Mouse (Mus musculus) urinary bladder, postnatal 14 days (tissue): ENCODE data around the gene Jakmip3.

Source experiments
- DNase-seq: peaks from one replicate; pipeline ENCODE4 v3.0.0; 2021; ENCODE audit warnings: low spot score

Gene Jakmip3

DNA sequence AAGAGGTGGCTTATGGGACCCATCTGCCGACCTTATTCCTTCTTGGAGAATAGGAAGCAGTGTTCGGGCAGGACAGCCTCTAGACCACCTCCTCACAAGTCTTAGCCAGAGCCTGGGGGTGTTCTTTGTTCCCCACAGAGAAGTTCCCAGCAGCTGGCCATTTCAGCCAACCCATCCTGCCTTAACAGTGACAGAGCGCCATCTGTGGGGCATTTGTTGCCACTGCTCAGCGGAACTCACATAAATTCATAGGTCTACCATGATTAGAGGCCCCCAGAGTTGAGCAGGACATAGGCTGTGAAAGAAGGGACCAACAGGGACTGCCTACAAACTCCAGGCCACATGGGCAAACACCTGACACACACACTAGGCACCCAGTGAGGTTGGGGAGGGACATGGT, 122.9 kb downstream of the Jakmip3 start:
- no peak for DNase-seq

DNA sequence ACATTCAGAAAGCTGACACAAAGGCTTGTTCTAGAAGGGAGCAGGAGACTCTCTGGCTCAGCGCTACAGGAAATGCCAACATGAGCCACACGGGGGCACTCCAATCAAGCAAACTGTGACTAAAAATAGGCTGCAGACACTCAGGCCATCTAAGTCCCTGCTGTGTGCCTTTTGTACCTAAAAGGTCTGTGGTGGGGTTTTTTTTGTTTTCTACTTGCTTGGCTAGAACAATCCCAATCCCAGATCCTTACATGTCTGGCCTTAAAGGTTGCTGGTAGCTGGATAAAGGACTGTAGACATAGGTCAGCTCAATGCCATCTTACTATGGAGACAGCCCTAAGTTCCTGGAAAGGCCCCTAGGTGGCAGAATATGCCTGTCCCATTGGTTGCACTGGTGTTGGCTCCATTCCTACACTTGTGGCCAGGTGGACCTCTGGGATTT, 127.7 kb downstream of the Jakmip3 start:
- DNase-seq: peak; percentile 53

DNA sequence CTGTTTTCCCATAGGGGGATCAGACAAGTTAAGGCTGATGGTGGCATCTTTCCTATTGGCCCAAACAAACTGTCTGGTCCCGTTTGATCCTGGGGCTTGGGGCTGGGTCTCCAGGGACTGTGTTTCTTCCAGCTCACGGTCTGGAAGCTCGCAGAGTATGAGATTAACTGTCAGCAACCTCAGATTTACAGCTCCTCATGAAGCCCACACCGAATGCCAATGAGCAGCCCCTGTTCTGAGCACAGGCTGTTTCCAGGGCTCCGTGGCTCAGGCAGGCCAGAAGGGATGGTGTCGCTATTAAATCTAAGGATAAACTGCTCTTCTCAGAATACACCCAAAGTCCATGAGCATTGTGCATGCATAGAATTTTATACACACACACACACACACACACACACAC, 133.7 kb downstream of the Jakmip3 start:
- DNase-seq: no peak

GRCm38 (mm10) chr7:139075054-139075794, 134.7 kb downstream of the Jakmip3 start:
- DNase-seq: no peak

GRCm38 (mm10) chr7:139077283-139077682, 136.8 kb downstream of the Jakmip3 start:
- DNase-seq: no peak

DNA sequence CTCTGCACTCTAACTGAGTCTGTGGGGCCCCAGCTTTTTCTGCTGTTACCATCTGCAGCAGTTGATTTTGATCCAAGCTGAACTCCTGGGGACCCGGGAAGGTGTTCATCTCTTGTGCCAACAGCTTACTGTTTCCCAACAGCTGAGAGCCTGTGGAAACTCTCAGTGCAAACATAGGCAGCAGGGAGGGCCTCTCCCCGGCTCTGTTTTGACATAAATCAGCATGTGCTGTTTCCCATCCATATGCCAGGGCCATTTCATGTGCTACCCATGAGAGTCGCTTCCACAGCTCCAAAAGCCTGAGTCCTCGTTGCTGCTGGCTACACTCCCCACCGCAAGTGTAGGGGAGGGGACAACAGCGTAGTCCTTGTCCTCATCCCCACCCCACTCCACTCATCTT, 137.7 kb downstream of the Jakmip3 start:
- no peak for DNase-seq

- no peak for DNase-seq
Observed at GRCm38 (mm10) chr7:139079141-139079540, 138.6 kb downstream of the Jakmip3 start.

DNA sequence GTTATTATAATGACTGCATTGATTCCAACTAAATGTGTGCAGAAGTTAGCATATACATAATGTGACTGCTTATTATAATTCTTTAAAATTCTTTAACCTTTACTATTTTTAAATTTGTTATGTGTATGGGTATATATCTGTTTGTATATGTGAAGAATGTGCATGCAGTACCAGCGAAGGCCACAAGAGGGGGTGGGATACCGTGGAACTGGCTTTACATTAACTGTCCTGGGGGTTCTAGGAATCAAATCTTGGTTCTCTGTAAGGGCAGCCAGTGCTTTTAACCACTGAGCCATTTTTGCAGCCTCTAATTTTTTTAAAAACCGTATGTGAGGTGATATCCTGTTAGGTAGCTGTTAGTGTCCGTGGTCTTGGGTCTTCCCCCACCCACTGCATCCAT, 140.2 kb downstream of the Jakmip3 start:
- DNase-seq: no peak

- no peak for DNase-seq
Observed at GRCm38 (mm10) chr7:139081158-139081557, 140.6 kb downstream of the Jakmip3 start.

DNA sequence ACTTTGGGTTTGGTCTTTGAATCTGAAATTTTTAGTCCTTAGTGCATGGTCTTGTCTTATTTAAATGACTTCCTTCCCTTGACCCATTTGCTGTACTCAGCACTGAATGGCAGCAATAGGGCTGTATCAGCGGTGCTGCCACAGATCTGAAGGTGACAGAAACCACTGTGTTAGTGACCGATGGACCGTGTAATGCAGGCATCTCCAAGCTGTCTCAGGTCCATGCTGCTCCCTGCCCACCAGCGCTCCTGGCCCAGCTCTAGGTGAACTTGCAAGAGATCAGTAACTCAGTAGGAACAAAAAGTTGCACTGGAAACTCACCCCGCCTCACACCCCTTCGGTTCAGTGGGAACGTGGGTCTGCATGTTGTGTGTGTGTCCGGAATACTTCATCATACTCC, 141.8 kb downstream of the Jakmip3 start:
- no peak for DNase-seq

GRCm38 (mm10) chr7:139084316-139084715, 143.8 kb downstream of the Jakmip3 start:
- no peak for DNase-seq

DNA sequence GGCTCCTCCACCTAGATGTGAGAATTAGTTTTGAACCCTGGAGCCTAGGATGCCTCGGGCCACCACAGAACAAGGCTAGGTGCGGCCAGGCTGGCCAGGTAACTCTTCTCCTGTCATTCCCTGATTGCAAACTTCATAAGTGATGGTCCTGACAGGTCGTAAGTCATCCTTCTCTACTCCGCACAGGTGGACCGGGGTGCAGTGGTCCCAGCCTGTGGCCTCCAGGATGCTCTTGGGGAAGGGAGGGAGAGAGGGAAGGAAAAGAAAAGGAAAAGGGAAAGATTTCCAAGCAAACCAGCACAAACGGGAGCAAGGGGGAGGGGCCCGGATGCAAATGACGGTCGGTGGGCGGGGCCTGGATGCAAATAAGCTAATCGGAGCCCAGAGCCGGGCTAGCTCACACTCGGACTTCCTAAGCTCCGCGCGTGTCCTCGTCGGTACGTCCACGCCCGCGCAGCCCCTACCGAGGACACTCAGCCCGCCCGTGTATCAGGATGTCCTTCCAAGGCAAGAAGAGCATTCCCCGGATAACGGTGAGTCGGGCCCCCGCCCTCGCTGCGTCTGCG, 145.2 kb downstream of the Jakmip3 start, which contains the start of gene Dpysl4:
Gene Dpysl4, plus strand, starts transcription at position 373 of the 566 bp plus-strand sequence.
- DNase-seq: peak; percentile 61

GRCm38 (mm10) chr7:139086195-139087158, 145.9 kb downstream of the Jakmip3 start:
- peak; percentile 15 for DNase-seq

DNA sequence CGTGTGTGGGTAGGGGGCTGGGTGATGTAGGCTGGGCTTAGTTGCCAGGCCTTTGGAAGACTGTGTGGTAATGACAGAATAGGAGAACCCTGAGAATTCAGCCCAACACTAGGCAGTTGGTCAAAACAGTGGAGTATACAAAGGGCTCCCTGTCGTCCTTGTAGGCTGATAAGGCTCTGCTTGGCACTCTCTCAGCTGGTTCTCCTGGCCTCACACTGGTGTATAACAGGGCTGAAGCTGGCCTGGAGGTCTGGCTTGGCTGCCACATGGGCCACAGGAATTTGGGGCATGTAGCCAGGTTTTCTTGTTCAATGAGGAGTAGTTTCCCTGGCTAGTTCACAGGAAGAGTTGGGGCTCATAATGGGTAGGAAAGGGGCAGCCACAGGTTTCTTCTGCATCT, 147.3 kb downstream of the Jakmip3 start:
- no peak for DNase-seq

- no peak for DNase-seq
Observed at GRCm38 (mm10) chr7:139089892-139090874, 149.7 kb downstream of the Jakmip3 start.

- no peak for DNase-seq
Observed at GRCm38 (mm10) chr7:139091681-139092080, 151.2 kb downstream of the Jakmip3 start.

GRCm38 (mm10) chr7:139092676-139093075, 152.1 kb downstream of the Jakmip3 start:
- DNase-seq: no peak

- no peak for DNase-seq
Observed at GRCm38 (mm10) chr7:139093124-139093523, 152.6 kb downstream of the Jakmip3 start.

DNA sequence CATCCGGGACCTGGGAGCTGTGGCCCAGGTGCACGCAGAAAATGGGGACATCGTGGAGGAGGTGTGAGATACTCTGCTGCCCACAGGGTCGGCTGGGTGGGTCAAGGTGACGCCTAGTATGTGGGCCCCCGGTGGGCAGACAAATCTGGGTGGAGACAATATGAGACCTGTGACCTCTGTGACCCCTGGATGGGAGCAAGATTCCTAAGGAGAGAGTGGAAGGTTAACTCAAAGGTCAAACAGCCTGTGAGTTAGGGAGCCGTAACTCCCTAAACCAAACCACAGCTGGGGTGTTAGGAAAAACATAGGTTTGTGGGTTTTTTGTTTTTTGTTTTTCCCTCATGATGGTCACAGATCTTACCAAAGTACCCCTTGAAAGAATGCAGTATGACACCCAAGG, 153.3 kb downstream of the Jakmip3 start:
- no peak for DNase-seq

DNA sequence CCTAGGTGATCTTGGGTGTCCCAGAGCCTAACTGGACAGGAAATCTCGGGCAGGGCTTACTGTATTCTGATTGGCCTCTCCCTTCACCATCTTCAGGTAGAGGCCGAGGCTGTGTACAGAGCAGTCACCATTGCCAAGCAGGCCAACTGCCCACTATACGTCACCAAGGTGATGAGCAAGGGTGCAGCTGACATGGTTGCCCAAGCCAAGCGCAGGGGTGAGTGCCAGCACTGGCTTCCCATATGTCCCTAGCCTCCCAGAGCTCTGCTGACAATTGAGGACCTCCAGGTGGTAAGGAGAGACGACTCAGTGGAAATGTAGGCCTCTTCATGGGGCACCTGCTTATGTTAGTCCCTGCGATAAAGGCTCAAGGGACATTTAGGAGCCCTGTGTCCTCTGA, 154.2 kb downstream of the Jakmip3 start:
- DNase-seq: no peak

DNA sequence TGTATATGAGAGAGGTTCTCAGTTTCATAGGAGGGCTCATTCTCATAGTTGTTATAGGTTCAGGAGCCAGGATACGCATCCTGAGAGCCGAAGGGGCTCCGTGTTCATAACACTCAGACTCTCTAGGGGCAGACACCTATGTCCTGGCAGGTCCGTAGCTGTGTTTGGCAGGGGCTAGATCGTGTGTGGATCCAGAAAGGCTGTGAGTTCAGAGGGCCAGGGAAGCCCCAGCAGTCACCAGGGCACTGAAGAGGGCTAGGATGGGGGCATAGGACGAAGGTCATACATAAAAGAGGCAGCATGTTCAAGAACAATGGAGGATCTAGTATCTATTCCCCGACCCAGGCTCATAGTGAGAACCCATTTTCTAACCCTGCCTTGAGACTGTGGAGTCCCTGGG, 154.8 kb downstream of the Jakmip3 start:
- DNase-seq: no peak
